Mouse (Mus musculus): Measurements from ENCODE around the gene Gm17332.
"Not testable (repeated sequence)": the region's sequence is repeated elsewhere in the genome, so short reads cannot be mapped to it uniquely, and the experiment has no call there.

The Gm17332 gene

GRCm38 (mm10) chr11:31182362-31182761 is at the start of gene Gm17332:
Gene Gm17332, minus strand, starts transcription at chr11:31182462.
- no peak for DNase-seq

- DNase-seq: no peak
These were observed 47.7 kb upstream of the Gm17332 start for GRCm38 (mm10) chr11:31229966-31230365.

- DNase-seq: no peak
These were observed 43.1 kb upstream of the Gm17332 start for GRCm38 (mm10) chr11:31225359-31225758.

GRCm38 (mm10) chr11:31218009-31218408 is 35.7 kb upstream of the Gm17332 start:
- DNase-seq: no peak

GRCm38 (mm10) chr11:31195621-31196363 is 13.5 kb upstream of the Gm17332 start:
- DNase-seq: no peak

GRCm38 (mm10) chr11:31194761-31195160 is 12.5 kb upstream of the Gm17332 start:
- no peak for DNase-seq

GRCm38 (mm10) chr11:31170052-31170646 is 12.1 kb downstream of the Gm17332 start:
- DNase-seq: no peak

- DNase-seq: peak; percentile 9
These were observed 12.9 kb downstream of the Gm17332 start for GRCm38 (mm10) chr11:31169161-31170051.

- DNase-seq: no peak
These were observed 13.5 kb downstream of the Gm17332 start for GRCm38 (mm10) chr11:31168831-31169160.

- DNase-seq: no peak
These were observed 25.2 kb downstream of the Gm17332 start for GRCm38 (mm10) chr11:31157021-31157420.

GRCm38 (mm10) chr11:31138394-31138793 is 43.9 kb downstream of the Gm17332 start:
- not testable (repeated sequence) for DNase-seq

- DNase-seq: not testable (repeated sequence)
These were observed 47.4 kb downstream of the Gm17332 start for GRCm38 (mm10) chr11:31134824-31135223.

- DNase-seq: not testable (repeated sequence)
These were observed 48.5 kb downstream of the Gm17332 start for GRCm38 (mm10) chr11:31133726-31134125.

Measured in kidney, postnatal 10 days (tissue).